Mouse (Mus musculus): ENCODE results near the gene Glipr1.
"Not testable (repeated sequence)": the region's sequence is repeated elsewhere in the genome, so short reads cannot be mapped to it uniquely, and the experiment has no call there.

GRCm38 (mm10) chr10:112051956-112052355 is 49.5 kb upstream of the Glipr1 start:
- not testable (repeated sequence) for TF ChIP-seq CHD2 (IDR thresholded peaks at IDR 0.05; ENCODE audit: low read depth, low read length); ZC3H11A (IDR thresholded peaks at IDR 0.05; ENCODE audit: borderline replicate concordance, low read depth, low read length); MAFK (IDR thresholded peaks at IDR 0.05; ENCODE audit: insufficient read depth, low read depth, low read length)

All from ES-E14 (cell line).